Mouse (Mus musculus) midbrain, embryonic 13.5 days (tissue): ENCODE data around the gene Lrrc4b. TPM values are rescaled to one million over a fixed set of nuclear protein-coding genes. Genes with fewer than 3 reads are reported as not detected.

ENCODE experiments used
- ATAC-seq: fragments of 200-750 bp; cut with Nextera tagmentation; 2 replicates; pipeline ENCODE4 v1.8.0; 2017; ENCODE audit warnings: mild to moderate bottlenecking, moderate TSS enrichment, moderate library complexity
- H3K27ac ChIP-seq: fragments of 300-500 bp; sonication (generic); 2 replicates; pipeline ENCODE4 v1.5.1; 2015; ENCODE audit warnings: inconsistent platforms, mild to moderate bottlenecking, moderate library complexity
- H3K27me3 ChIP-seq: fragments of 300-500 bp; sonication (generic); 2 replicates; pipeline ENCODE4 v1.6.1; 2015; ENCODE audit warnings: mild to moderate bottlenecking, inconsistent platforms
- H3K36me3 ChIP-seq: fragments of 300-500 bp; sonication (generic); 2 replicates; pipeline ENCODE4 v1.6.1; 2015; ENCODE audit warnings: mild to moderate bottlenecking, inconsistent platforms
- H3K4me1 ChIP-seq: fragments of 300-500 bp; sonication (generic); replicated peaks from 2 replicates; pipeline ENCODE4 v1.6.1; 2015; ENCODE audit warnings: inconsistent platforms
- H3K4me2 ChIP-seq: fragments of 300-500 bp; sonication (generic); replicated peaks from 2 replicates; pipeline ENCODE4 v1.6.1; 2015; ENCODE audit warnings: moderate library complexity, mild to moderate bottlenecking, inconsistent platforms
- H3K4me3 ChIP-seq: fragments of 300-500 bp; sonication (generic); replicated peaks from 2 replicates; pipeline ENCODE4 v1.5.1; 2015; ENCODE audit warnings: mild to moderate bottlenecking, inconsistent platforms
- H3K9ac ChIP-seq: fragments of 300-500 bp; sonication (generic); replicated peaks from 2 replicates; pipeline ENCODE4 v1.6.1; 2015; ENCODE audit warnings: mild to moderate bottlenecking, inconsistent platforms
- H3K9me3 ChIP-seq: fragments of 300-500 bp; sonication (generic); 2 replicates; pipeline ENCODE4 v1.6.1; 2016; ENCODE audit warnings: mild to moderate bottlenecking, inconsistent platforms
- whole genome bisulfite sequencing: fragments of 180-500 bp; shearing (Covaris S2); methylation state at CpG from one replicate; pipeline ENCODE4 v1.1.7; 2015; 5-methylcytosine and 5-hydroxymethylcytosine counted together
- polyA plus RNA-seq: library from polyadenylated mRNA; unstranded; fragments of >200 nt; fragmentation: Nextera tagmentation; extraction: Ambion mirVana; gene quantifications from 2 replicates; pipeline ENCODE4 v1.2.1, GENCODE M21; 2015

Gene Lrrc4b
- polyA plus RNA-seq, 1 experiment from 2014 or later: 15.7 TPM

GRCm38 (mm10) chr7:44411144-44411543 lies 17.7 kb upstream of the Lrrc4b start:
- no peak for ATAC-seq
- 0 out of 2 replicates have a peak, but pooled peaks cover 6% of the 10 kb centered on the region for H3K27me3 ChIP-seq
- peaks cover 3% of the 10 kb centered on the region for H3K4me1 ChIP-seq
- H3K9me3 ChIP-seq: no peaks in the 10 kb centered on the region
- no peaks in the 10 kb centered on the region for H3K36me3 ChIP-seq
- no peak overlapping the region for H3K27ac ChIP-seq
- no peak overlapping the region for H3K9ac ChIP-seq
- no peak overlapping the region for H3K4me3 ChIP-seq
- WGBS: 89% methylated on average over 4 of the region's 4 CpGs
- H3K4me2 ChIP-seq: no peak overlapping the region

GRCm38 (mm10) chr7:44413307-44413706 lies 15.5 kb upstream of the Lrrc4b start:
- H3K27me3 ChIP-seq: no peaks in the 10 kb centered on the region
- no peaks in the 10 kb centered on the region for H3K4me1 ChIP-seq
- no peak overlapping the region for H3K27ac ChIP-seq
- H3K9me3 ChIP-seq: no peaks in the 10 kb centered on the region
- no peak for ATAC-seq
- no peak overlapping the region for H3K4me2 ChIP-seq
- no peak overlapping the region for H3K9ac ChIP-seq
- no peak overlapping the region for H3K4me3 ChIP-seq
- no peaks in the 10 kb centered on the region for H3K36me3 ChIP-seq
- 85% methylated on average over 6 of the region's 6 CpGs for WGBS

- WGBS: 10% methylated on average over 8 of the region's 8 CpGs
- Histone ChIP-seq H3K4me3 (peak overlapping the region; percentile 76), H3K27ac (peak overlapping the region; percentile 100), H3K27me3 (no peaks in the 10 kb centered on the region), H3K9me3 (no peaks in the 10 kb centered on the region), H3K4me2 (peak overlapping the region; percentile 54), H3K36me3 (no peaks in the 10 kb centered on the region), H3K4me1 (peaks cover 50% of the 10 kb centered on the region), H3K9ac (peak overlapping the region; percentile 60)
- ATAC-seq: peak; percentile 6; the same call in 1 of the 2 replicates
Measured at GRCm38 (mm10) chr7:44427666-44428065, 1.2 kb upstream of the Lrrc4b start.

- Histone ChIP-seq H3K4me1 (peaks cover 57% of the 10 kb centered on the region), H3K27me3 (no peaks in the 10 kb centered on the region), H3K9me3 (no peaks in the 10 kb centered on the region), H3K4me3 (peak overlapping the region; percentile 76), H3K27ac (peak overlapping the region; percentile 100), H3K9ac (peak overlapping the region; percentile 98), H3K4me2 (peak overlapping the region; percentile 96), H3K36me3 (no peaks in the 10 kb centered on the region)
- ATAC-seq: peak; percentile 40
- WGBS: 1% methylated on average over 17 of the region's 38 CpGs
Measured at GRCm38 (mm10) chr7:44428171-44428950, 457 bp upstream of the Lrrc4b start.

GRCm38 (mm10) chr7:44429534-44430488 lies 993 bp downstream of the Lrrc4b start:
- Histone ChIP-seq H3K36me3 (peaks cover 10% of the 10 kb centered on the region), H3K4me2 (peak overlapping the region; percentile 96), H3K9me3 (no peaks in the 10 kb centered on the region), H3K27me3 (no peaks in the 10 kb centered on the region), H3K4me3 (peak overlapping the region; percentile 76), H3K4me1 (peaks cover 69% of the 10 kb centered on the region), H3K9ac (peak overlapping the region; percentile 98), H3K27ac (peak overlapping the region; percentile 100)
- under 1% methylated on average over 32 of the region's 32 CpGs for WGBS
- ATAC-seq: peak; percentile 27

GRCm38 (mm10) chr7:44432550-44432949 lies 3.7 kb downstream of the Lrrc4b start:
- ATAC-seq: no peak
- Histone ChIP-seq H3K9ac (peak overlapping the region; percentile 42; the same call in 1 of the 2 replicates), H3K4me1 (peaks cover 59% of the 10 kb centered on the region), H3K9me3 (no peaks in the 10 kb centered on the region), H3K36me3 (peaks cover 19% of the 10 kb centered on the region), H3K4me2 (peak overlapping the region; percentile 96; the same call in 1 of the 2 replicates), H3K27ac (0 out of 2 replicates have a peak overlapping the region, but pooled peaks have one; percentile 16), H3K4me3 (no peak overlapping the region), H3K27me3 (no peaks in the 10 kb centered on the region)
- WGBS: 74% methylated on average over 6 of the region's 6 CpGs

- no peak overlapping the region; the same call in 1 of the 2 replicates for H3K4me2 ChIP-seq
- H3K36me3 ChIP-seq: peaks cover 23% of the 10 kb centered on the region
- H3K9ac ChIP-seq: no peak overlapping the region
- H3K4me3 ChIP-seq: no peak overlapping the region
- H3K27me3 ChIP-seq: no peaks in the 10 kb centered on the region
- WGBS: 11% methylated on average over 7 of the region's 7 CpGs
- H3K4me1 ChIP-seq: peaks cover 59% of the 10 kb centered on the region
- no peaks in the 10 kb centered on the region for H3K9me3 ChIP-seq
- no peak for ATAC-seq
- H3K27ac ChIP-seq: 0 out of 2 replicates have a peak overlapping the region, but pooled peaks have one; percentile 16
Measured at GRCm38 (mm10) chr7:44433371-44433770, 4.6 kb downstream of the Lrrc4b start.

- H3K27me3 ChIP-seq: no peaks in the 10 kb centered on the region
- WGBS: 78% methylated on average over 9 of the region's 9 CpGs
- no peak overlapping the region for H3K9ac ChIP-seq
- ATAC-seq: no peak
- peaks cover 62% of the 10 kb centered on the region for H3K4me1 ChIP-seq
- peaks cover 23% of the 10 kb centered on the region for H3K36me3 ChIP-seq
- no peak overlapping the region for H3K4me3 ChIP-seq
- no peak overlapping the region for H3K4me2 ChIP-seq
- no peaks in the 10 kb centered on the region for H3K9me3 ChIP-seq
- no peak overlapping the region for H3K27ac ChIP-seq
Measured at GRCm38 (mm10) chr7:44434089-44434488, 5.3 kb downstream of the Lrrc4b start.

- no peak for ATAC-seq
- Histone ChIP-seq H3K27ac (no peak overlapping the region), H3K9me3 (no peaks in the 10 kb centered on the region), H3K4me3 (no peak overlapping the region), H3K4me2 (no peak overlapping the region), H3K36me3 (peaks cover 23% of the 10 kb centered on the region), H3K9ac (no peak overlapping the region), H3K27me3 (no peaks in the 10 kb centered on the region), H3K4me1 (peaks cover 67% of the 10 kb centered on the region)
- 73% methylated on average over 5 of the region's 5 CpGs for WGBS
Measured at GRCm38 (mm10) chr7:44435796-44436195, 7.0 kb downstream of the Lrrc4b start.

GRCm38 (mm10) chr7:44436267-44436666 lies 7.4 kb downstream of the Lrrc4b start:
- 24% methylated on average over 1 of the region's 1 CpGs for WGBS

GRCm38 (mm10) chr7:44437188-44437587 lies 8.4 kb downstream of the Lrrc4b start:
- H3K4me2 ChIP-seq: no peak overlapping the region
- H3K9ac ChIP-seq: no peak overlapping the region; the same call in 1 of the 2 replicates
- H3K4me3 ChIP-seq: no peak overlapping the region
- 87% methylated on average over 1 of the region's 1 CpGs for WGBS
- ATAC-seq: no peak
- no peaks in the 10 kb centered on the region for H3K27me3 ChIP-seq
- no peak overlapping the region for H3K27ac ChIP-seq
- peaks cover 65% of the 10 kb centered on the region for H3K4me1 ChIP-seq
- no peaks in the 10 kb centered on the region for H3K9me3 ChIP-seq
- H3K36me3 ChIP-seq: peaks cover 23% of the 10 kb centered on the region

More at GRCm38 (mm10) chr7:44436267-44436666, 7.4 kb downstream of the Lrrc4b start:
- no peaks in the 10 kb centered on the region for H3K9me3 ChIP-seq
- H3K4me2 ChIP-seq: no peak overlapping the region
- peaks cover 67% of the 10 kb centered on the region for H3K4me1 ChIP-seq
- H3K9ac ChIP-seq: no peak overlapping the region
- no peaks in the 10 kb centered on the region for H3K27me3 ChIP-seq
- no peak overlapping the region for H3K27ac ChIP-seq
- peaks cover 23% of the 10 kb centered on the region for H3K36me3 ChIP-seq
- no peak for ATAC-seq
- no peak overlapping the region for H3K4me3 ChIP-seq
